Comparison of ENCODE assay signal across 8 mouse cellular contexts in the genomic region with DNA sequence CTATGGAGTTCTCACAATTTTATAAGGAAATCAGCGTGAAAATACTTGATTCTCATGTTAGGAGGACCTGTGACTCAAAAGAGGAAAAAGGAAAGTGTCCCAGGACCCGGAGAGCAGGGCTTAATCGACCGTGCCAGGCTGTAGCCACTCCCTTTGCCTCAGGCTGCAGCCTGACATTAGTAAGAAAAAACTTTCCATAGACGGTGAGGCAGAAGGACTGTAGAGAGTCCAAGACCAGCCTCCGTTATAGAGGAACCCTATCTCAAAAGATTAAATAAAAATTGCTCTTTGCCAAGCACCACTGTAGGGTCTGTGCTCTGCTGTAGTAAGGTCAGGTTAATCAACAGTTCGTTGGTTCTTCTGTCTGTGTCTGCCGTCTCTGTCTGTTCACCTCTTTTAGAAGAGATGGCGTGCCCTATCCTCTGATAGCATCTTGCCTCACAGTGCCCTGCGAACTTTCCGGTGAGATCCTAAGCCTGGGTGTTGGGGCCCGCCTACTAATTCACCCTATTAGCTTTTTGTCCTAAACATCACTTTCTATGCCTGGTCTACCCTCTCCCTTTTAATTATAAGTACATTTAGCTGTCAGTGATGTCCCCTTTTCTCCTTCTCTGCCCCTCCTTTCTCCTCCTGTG. TPM values are rescaled to one million over a fixed set of nuclear protein-coding genes. Genes with fewer than 3 reads are reported as not detected.
DNase-seq lines count a peak whose midpoint lies in the region; ATAC-seq and TF ChIP-seq lines count a peak whose summit lies in the region.

No protein-coding gene starts in this region.

- no peaks in the 10 kb centered on the region for H3K36me3 ChIP-seq in embryonic facial prominence, embryonic 11.5 days (replicated peaks; ENCODE audit: control insufficient read depth, insufficient read depth, low read depth, low read length)
- no peaks in the 10 kb centered on the region for H3K36me3 ChIP-seq in hindbrain, embryonic 11.5 days (ENCODE audit: control insufficient read depth, insufficient read depth, low read length)
- no peaks in the 10 kb centered on the region for H3K36me3 ChIP-seq in limb, embryonic 14.5 days (ENCODE audit: control insufficient read depth, insufficient read depth, low read length)
- no peaks in the 10 kb centered on the region for H3K36me3 ChIP-seq in midbrain, postnatal 0 days (ENCODE audit: insufficient read depth, low read length)

- H3K27me3 ChIP-seq in embryonic facial prominence, embryonic 11.5 days (ENCODE audit: control insufficient read depth, insufficient read depth, low read length) = no peaks in the 10 kb centered on the region
- peaks cover 11% of the 10 kb centered on the region for H3K27me3 ChIP-seq in hindbrain, embryonic 11.5 days (ENCODE audit: control insufficient read depth, insufficient read depth, low read length)
- H3K27me3 ChIP-seq in limb, embryonic 14.5 days (ENCODE audit: control insufficient read depth, insufficient read depth, low read length) = peaks cover 7% of the 10 kb centered on the region; the same call in 1 of the 2 replicates
- H3K27me3 ChIP-seq in midbrain, postnatal 0 days (ENCODE audit: insufficient read depth, low read length) = peaks cover 3% of the 10 kb centered on the region; the same call in 1 of the 2 replicates

- H3K4me2 ChIP-seq in embryonic facial prominence, embryonic 11.5 days (ENCODE audit: low read depth, low read length) = peak overlapping the region; percentile 53
- H3K4me2 ChIP-seq in hindbrain, embryonic 11.5 days (replicated peaks; ENCODE audit: low read depth, low read length) = peak overlapping the region; percentile 84
- peak overlapping the region; percentile 67 for H3K4me2 ChIP-seq in limb, embryonic 14.5 days (replicated peaks; ENCODE audit: low read depth, low read length, severe bottlenecking)
- H3K4me2 ChIP-seq in midbrain, postnatal 0 days (ENCODE audit: low read depth, low read length, poor library complexity, severe bottlenecking) = peak overlapping the region; percentile 48

- TF ChIP-seq CTCF in midbrain, postnatal 0 days (IDR thresholded peaks at IDR 0.05) = no peak

- DNase-seq in NIH3T3 (ENCODE audit: low read depth) = peak; percentile 88
- DNase-seq in embryonic facial prominence, embryonic 11.5 days (ENCODE audit: low spot score) = peak; percentile 49
- peak; percentile 25 for DNase-seq in hindbrain, embryonic 11.5 days (ENCODE audit: low spot score)
- DNase-seq in limb, embryonic 14.5 days (ENCODE audit: low spot score) = peak; percentile 55
- DNase-seq in midbrain, postnatal 0 days (ENCODE audit: low spot score) = no peak
- no peak for DNase-seq in right cerebral cortex, adult 18-20 months
- DNase-seq in c-Kit-positive CD71-positive TER-119-positive erythroid progenitor cells, embryonic 14.5 days (ENCODE audit: low spot score) = no peak
- no peak for DNase-seq in right cerebral cortex, postnatal 25 days

- H3K9ac ChIP-seq in embryonic facial prominence, embryonic 11.5 days (replicated peaks; ENCODE audit: low read length) = peak overlapping the region; percentile 19
- H3K9ac ChIP-seq in hindbrain, embryonic 11.5 days (ENCODE audit: low read depth, low read length) = peak overlapping the region; percentile 11; the same call in 1 of the 2 replicates
- H3K9ac ChIP-seq in limb, embryonic 14.5 days (ENCODE audit: low read depth, low read length, severe bottlenecking) = peak overlapping the region; percentile 61
- no peak overlapping the region for H3K9ac ChIP-seq in midbrain, postnatal 0 days (replicated peaks; ENCODE audit: low read length, poor library complexity, severe bottlenecking)

- H3K4me3 ChIP-seq in embryonic facial prominence, embryonic 11.5 days (ENCODE audit: low read depth, low read length) = peak overlapping the region; percentile 37
- H3K4me3 ChIP-seq in hindbrain, embryonic 11.5 days (ENCODE audit: low read depth, low read length) = peak overlapping the region; percentile 44
- H3K4me3 ChIP-seq in limb, embryonic 14.5 days (replicated peaks; ENCODE audit: low read length) = peak overlapping the region; percentile 50
- H3K4me3 ChIP-seq in midbrain, postnatal 0 days (ENCODE audit: low read depth, low read length) = peak overlapping the region; percentile 36

- TF ChIP-seq POLR2A in limb, embryonic 14.5 days (IDR thresholded peaks at IDR 0.05; ENCODE audit: borderline replicate concordance, extremely low read depth, insufficient read depth, insufficient read length) = no peak

- ATAC-seq in embryonic facial prominence, embryonic 11.5 days (replicated peaks; ENCODE audit: insufficient number of reproducible peaks, low FRiP score, low TSS enrichment, low read depth) = no peak
- no peak for ATAC-seq in hindbrain, embryonic 11.5 days (ENCODE audit: low FRiP score)
- no peak for ATAC-seq in limb, embryonic 14.5 days (ENCODE audit: low FRiP score, low read depth)
- ATAC-seq in midbrain, postnatal 0 days (ENCODE audit: low FRiP score) = no peak

- WGBS in embryonic facial prominence, embryonic 11.5 days = 9% methylated on average over 12 of the region's 12 CpGs
- 15% methylated on average over 12 of the region's 12 CpGs for WGBS in hindbrain, embryonic 11.5 days
- 15% methylated on average over 12 of the region's 12 CpGs for WGBS in limb, embryonic 14.5 days
- WGBS in midbrain, postnatal 0 days = 14% methylated on average over 12 of the region's 12 CpGs

- no peak overlapping the region for H3K27ac ChIP-seq in embryonic facial prominence, embryonic 11.5 days (replicated peaks; ENCODE audit: low read depth, low read length)
- no peak overlapping the region for H3K27ac ChIP-seq in hindbrain, embryonic 11.5 days (ENCODE audit: low read depth, low read length)
- peak overlapping the region; percentile 88 for H3K27ac ChIP-seq in limb, embryonic 14.5 days (replicated peaks; ENCODE audit: low read depth, low read length)
- no peak overlapping the region for H3K27ac ChIP-seq in midbrain, postnatal 0 days (ENCODE audit: low read depth, low read length)

- H3K9me3 ChIP-seq in embryonic facial prominence, embryonic 11.5 days (replicated peaks; ENCODE audit: control insufficient read depth, low read length) = no peaks in the 10 kb centered on the region
- no peaks in the 10 kb centered on the region for H3K9me3 ChIP-seq in hindbrain, embryonic 11.5 days (ENCODE audit: control insufficient read depth, low read length)
- H3K9me3 ChIP-seq in limb, embryonic 14.5 days (ENCODE audit: control insufficient read depth, low read length) = no peaks in the 10 kb centered on the region
- no peaks in the 10 kb centered on the region for H3K9me3 ChIP-seq in midbrain, postnatal 0 days (ENCODE audit: low read length)

- H3K4me1 ChIP-seq in embryonic facial prominence, embryonic 11.5 days (ENCODE audit: control insufficient read depth, insufficient read depth, low read length) = no peaks in the 10 kb centered on the region
- 0 out of 2 replicates have a peak, but pooled peaks cover 2% of the 10 kb centered on the region for H3K4me1 ChIP-seq in hindbrain, embryonic 11.5 days (replicated peaks; ENCODE audit: control insufficient read depth, insufficient read depth, low read length)
- no peaks in the 10 kb centered on the region; the same call in 1 of the 2 replicates for H3K4me1 ChIP-seq in limb, embryonic 14.5 days (ENCODE audit: control insufficient read depth, insufficient read depth, low read length)
- no peaks in the 10 kb centered on the region for H3K4me1 ChIP-seq in midbrain, postnatal 0 days (ENCODE audit: insufficient read depth, low read length)

RNA-seq across cellular contexts. Expression of a gene that starts 1.0 kb away (rescaled TPM):
- polyA plus RNA-seq in embryonic facial prominence, embryonic 11.5 days (2014; fragmentation: Nextera tagmentation; extraction: Ambion mirVana) = 0.21 and 0.49 TPM in 2 replicates
- 0.15 TPM in 1 of 2 replicates, not detected in the other for polyA plus RNA-seq in hindbrain, embryonic 11.5 days (2014; fragmentation: Nextera tagmentation; extraction: Ambion mirVana)
- 22.8 and 25.6 TPM in 2 replicates for polyA plus RNA-seq in limb, embryonic 14.5 days (2012; rRNA removed)
- 1.6 and 2.2 TPM in 2 replicates for polyA plus RNA-seq in limb, embryonic 14.5 days (2014; fragmentation: Nextera tagmentation; extraction: Ambion mirVana)
- total RNA-seq in midbrain, postnatal 0 days (2014; rRNA removed) = 16.8 and 18.2 TPM in 2 replicates
- polyA plus RNA-seq in midbrain, postnatal 0 days (2015; fragmentation: Nextera tagmentation; extraction: Ambion mirVana) = 0.47 and 0.79 TPM in 2 replicates

RNA-seq across cellular contexts. Expression of a gene that starts 9.7 kb away (rescaled TPM):
- polyA plus RNA-seq in embryonic facial prominence, embryonic 11.5 days (2014; fragmentation: Nextera tagmentation; extraction: Ambion mirVana) = not detected in 2 replicates
- 0.49 TPM in 1 of 2 replicates, not detected in the other for polyA plus RNA-seq in hindbrain, embryonic 11.5 days (2014; fragmentation: Nextera tagmentation; extraction: Ambion mirVana)
- not detected in 2 replicates for polyA plus RNA-seq in limb, embryonic 14.5 days (2012; rRNA removed)
- not detected in 2 replicates for polyA plus RNA-seq in limb, embryonic 14.5 days (2014; fragmentation: Nextera tagmentation; extraction: Ambion mirVana)
- total RNA-seq in midbrain, postnatal 0 days (2014; rRNA removed) = not detected in 2 replicates
- polyA plus RNA-seq in midbrain, postnatal 0 days (2015; fragmentation: Nextera tagmentation; extraction: Ambion mirVana) = not detected in 2 replicates

RNA-seq across cellular contexts. Expression of a gene that starts 12.0 kb away (rescaled TPM):
- 1.7 and 1.8 TPM in 2 replicates for polyA plus RNA-seq in embryonic facial prominence, embryonic 11.5 days (2014; fragmentation: Nextera tagmentation; extraction: Ambion mirVana)
- 0.93 and 1.4 TPM in 2 replicates for polyA plus RNA-seq in hindbrain, embryonic 11.5 days (2014; fragmentation: Nextera tagmentation; extraction: Ambion mirVana)
- 6.5 and 7.1 TPM in 2 replicates for polyA plus RNA-seq in limb, embryonic 14.5 days (2012; rRNA removed)
- 9.5 and 9.6 TPM in 2 replicates for polyA plus RNA-seq in limb, embryonic 14.5 days (2014; fragmentation: Nextera tagmentation; extraction: Ambion mirVana)
- total RNA-seq in midbrain, postnatal 0 days (2014; rRNA removed) = 34.9 TPM in 2 replicates
- 18.2 and 19.8 TPM in 2 replicates for polyA plus RNA-seq in midbrain, postnatal 0 days (2015; fragmentation: Nextera tagmentation; extraction: Ambion mirVana)

RNA-seq across cellular contexts. Expression of a gene that starts 12.5 kb away (rescaled TPM):
- polyA plus RNA-seq in embryonic facial prominence, embryonic 11.5 days (2014; fragmentation: Nextera tagmentation; extraction: Ambion mirVana) = 1.5 and 2.0 TPM in 2 replicates
- polyA plus RNA-seq in hindbrain, embryonic 11.5 days (2014; fragmentation: Nextera tagmentation; extraction: Ambion mirVana) = 0.93 and 1.2 TPM in 2 replicates
- polyA plus RNA-seq in limb, embryonic 14.5 days (2012; rRNA removed) = 0.44 and 0.47 TPM in 2 replicates
- 0.85 and 1.4 TPM in 2 replicates for polyA plus RNA-seq in limb, embryonic 14.5 days (2014; fragmentation: Nextera tagmentation; extraction: Ambion mirVana)
- total RNA-seq in midbrain, postnatal 0 days (2014; rRNA removed) = 1.4 and 1.6 TPM in 2 replicates
- 0.73 and 0.81 TPM in 2 replicates for polyA plus RNA-seq in midbrain, postnatal 0 days (2015; fragmentation: Nextera tagmentation; extraction: Ambion mirVana)

RNA-seq across cellular contexts. Expression of a gene that starts 21.7 kb away (rescaled TPM):
- polyA plus RNA-seq in embryonic facial prominence, embryonic 11.5 days (2014; fragmentation: Nextera tagmentation; extraction: Ambion mirVana) = 219 and 241 TPM in 2 replicates
- polyA plus RNA-seq in hindbrain, embryonic 11.5 days (2014; fragmentation: Nextera tagmentation; extraction: Ambion mirVana) = 188 and 207 TPM in 2 replicates
- 186 and 233 TPM in 2 replicates for polyA plus RNA-seq in limb, embryonic 14.5 days (2012; rRNA removed)
- 170 and 178 TPM in 2 replicates for polyA plus RNA-seq in limb, embryonic 14.5 days (2014; fragmentation: Nextera tagmentation; extraction: Ambion mirVana)
- 17.6 and 35.3 TPM in 2 replicates for total RNA-seq in midbrain, postnatal 0 days (2014; rRNA removed)
- 93.0 and 94.9 TPM in 2 replicates for polyA plus RNA-seq in midbrain, postnatal 0 days (2015; fragmentation: Nextera tagmentation; extraction: Ambion mirVana)

Comparison
In these comparisons a context has a peak if more than half of its experiments do, and no peak if none do; other contexts are left out.
1. DNase-seq: peak in NIH3T3 (single experiment), embryonic facial prominence, embryonic 11.5 days (single experiment), hindbrain, embryonic 11.5 days (single experiment) and limb, embryonic 14.5 days (single experiment); none in midbrain, postnatal 0 days (single experiment), right cerebral cortex, adult 18-20 months (single experiment), c-Kit-positive CD71-positive TER-119-positive erythroid progenitor cells, embryonic 14.5 days (single experiment) and right cerebral cortex, postnatal 25 days (single experiment).
2. Peak in every context shown above with its lines, with median percentiles within 50 percentile points of each other: H3K4me2 ChIP-seq and H3K4me3 ChIP-seq.